Mouse (Mus musculus) limb, embryonic 14.5 days (tissue): ENCODE measurements around the gene Adamtsl1. TPM values are rescaled to one million over a fixed set of nuclear protein-coding genes. Genes with fewer than 3 reads are reported as not detected.

ENCODE experiments used
- ATAC-seq: fragments of 200-750 bp; cut with Nextera tagmentation; 2 replicates; pipeline ENCODE4 v1.8.0; 2017; ENCODE audit warnings: low read depth, moderate number of reproducible peaks, moderate TSS enrichment; ENCODE audit not compliant: low FRiP score
- DNase-seq: peaks from one replicate; pipeline ENCODE4 v3.0.0-alpha.2; 2015; ENCODE audit warnings: low spot score
- H3K27ac ChIP-seq: fragments of 300-500 bp; sonication (generic); replicated peaks from 2 replicates; pipeline ENCODE4 v1.5.1; 2014; ENCODE audit warnings: low read depth, mild to moderate bottlenecking, low read length, moderate library complexity, mixed read lengths
- H3K27me3 ChIP-seq: fragments of 300-500 bp; sonication (generic); 2 replicates; pipeline ENCODE4 v1.6.1; 2014; ENCODE audit warnings: low read length, mixed read lengths; ENCODE audit not compliant: control insufficient read depth, insufficient read depth
- H3K36me3 ChIP-seq: fragments of 300-500 bp; sonication (generic); 2 replicates; pipeline ENCODE4 v1.6.1; 2014; ENCODE audit warnings: mild to moderate bottlenecking, low read length, moderate library complexity, mixed read lengths; ENCODE audit not compliant: control insufficient read depth, insufficient read depth
- H3K4me1 ChIP-seq: fragments of 300-500 bp; sonication (generic); 2 replicates; pipeline ENCODE4 v1.6.1; 2014; ENCODE audit warnings: antibody characterized with exemption, low read length, mixed read lengths; ENCODE audit not compliant: control insufficient read depth, insufficient read depth
- H3K4me2 ChIP-seq: fragments of 300-500 bp; sonication (generic); replicated peaks from 2 replicates; pipeline ENCODE4 v1.6.1; 2014; ENCODE audit warnings: low read depth, mild to moderate bottlenecking, low read length, moderate library complexity; ENCODE audit not compliant: severe bottlenecking
- H3K4me3 ChIP-seq: fragments of 300-500 bp; sonication (generic); replicated peaks from 2 replicates; pipeline ENCODE4 v1.5.1; 2014; ENCODE audit warnings: low read length
- H3K9ac ChIP-seq: fragments of 300-500 bp; sonication (generic); 2 replicates; pipeline ENCODE4 v1.6.1; 2014; ENCODE audit warnings: mild to moderate bottlenecking, low read depth, low read length, moderate library complexity; ENCODE audit not compliant: severe bottlenecking
- H3K9me3 ChIP-seq: fragments of 300-500 bp; sonication (generic); 2 replicates; pipeline ENCODE4 v1.6.1; 2016; ENCODE audit warnings: low read length; ENCODE audit not compliant: control insufficient read depth
- POLR2A ChIP-seq: fragments of 200-500 bp; IDR thresholded peaks from 2 replicates; pipeline ENCODE4 v1.8.0; 2012; ENCODE audit warnings: inconsistent platforms, mild to moderate bottlenecking, moderate library complexity, borderline replicate concordance; ENCODE audit not compliant: insufficient read depth, insufficient read length; ENCODE audit errors: extremely low read depth
- WGBS: fragments of 180-500 bp; shearing (Covaris S2); extraction: QIAGEN DNeasy Blood & Tissue Kit; methylation state at CpG from one replicate; pipeline ENCODE4 v1.1.7; 2014; 5-methylcytosine and 5-hydroxymethylcytosine counted together
- polyA plus RNA-seq, 2 experiments: library from polyadenylated mRNA; depleted of rRNA in 1 of 2; stranded (reverse) in 1 of 2; unstranded in 1 of 2; fragments of >200 nt; fragmentation: Nextera tagmentation in 1 of 2; extraction: Ambion mirVana in 1 of 2; gene quantifications; 2 replicates each; pipeline versions ENCODE4 v1.2.1 to v1.2.3; 2012 to 2014

The Adamtsl1 gene
- polyA plus RNA-seq, 2 experiments, result 22.9 to 47.5 TPM

DNA sequence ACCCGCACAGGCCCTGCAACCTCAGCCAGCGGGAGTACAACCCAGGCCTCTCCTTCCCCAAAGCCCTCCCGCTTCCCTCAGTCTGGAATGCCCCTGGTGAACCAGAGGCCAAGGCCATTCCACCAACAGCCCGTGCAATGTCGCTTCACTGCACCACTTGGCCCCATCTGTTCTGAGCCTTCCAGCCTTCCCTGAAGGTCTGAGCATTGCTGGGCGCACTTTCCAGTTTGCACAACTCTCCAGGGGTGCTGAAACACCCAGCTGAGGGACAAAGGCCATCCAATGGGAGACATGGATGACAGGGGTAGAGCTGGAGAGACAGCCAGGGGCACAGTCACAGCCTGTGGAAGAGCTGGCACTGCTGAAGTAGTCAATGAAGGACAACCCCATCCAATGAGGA, 365.4 kb downstream of the Adamtsl1 start:
- no peak for DNase-seq
- Histone ChIP-seq H3K4me2 (no peak overlapping the region), H3K27ac (no peak overlapping the region), H3K36me3 (no peaks in the 10 kb centered on the region), H3K4me3 (no peak overlapping the region), H3K27me3 (no peaks in the 10 kb centered on the region), H3K9ac (no peak overlapping the region), H3K9me3 (no peaks in the 10 kb centered on the region), H3K4me1 (peaks cover 7% of the 10 kb centered on the region)
- WGBS, result 67% methylated on average over 6 of the region's 6 CpGs
- TF ChIP-seq POLR2A, result no peak
- no peak for ATAC-seq

DNA sequence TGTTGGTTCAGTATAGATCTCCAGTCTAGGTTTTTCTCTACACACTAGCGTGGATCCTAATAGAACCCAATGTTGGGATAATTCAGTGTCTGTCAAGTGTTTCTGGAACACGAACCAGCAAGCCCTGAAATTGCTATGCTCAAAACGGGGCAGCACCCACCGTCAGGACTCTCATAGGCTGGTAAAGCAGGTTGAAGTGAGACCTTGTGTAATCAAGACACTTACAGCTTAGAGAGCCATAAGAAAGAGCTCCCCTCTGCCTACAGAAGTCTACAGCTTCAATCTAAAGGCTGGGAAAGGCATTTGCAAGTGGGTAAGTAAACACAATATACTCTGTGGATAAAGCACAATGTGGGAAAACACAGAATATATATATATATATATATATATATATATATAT, 367.3 kb downstream of the Adamtsl1 start:
- 81% methylated on average over 4 of the region's 4 CpGs for WGBS
- DNase-seq (no peak), ATAC-seq (no peak)
- H3K9ac ChIP-seq, result no peak overlapping the region
- H3K4me2 ChIP-seq, result no peak overlapping the region
- no peaks in the 10 kb centered on the region for H3K36me3 ChIP-seq
- H3K9me3 ChIP-seq, result no peaks in the 10 kb centered on the region
- no peaks in the 10 kb centered on the region for H3K27me3 ChIP-seq
- no peak for TF ChIP-seq POLR2A
- 0 out of 2 replicates have a peak, but pooled peaks cover 3% of the 10 kb centered on the region for H3K4me1 ChIP-seq
- no peak overlapping the region for H3K27ac ChIP-seq
- no peak overlapping the region for H3K4me3 ChIP-seq

DNA sequence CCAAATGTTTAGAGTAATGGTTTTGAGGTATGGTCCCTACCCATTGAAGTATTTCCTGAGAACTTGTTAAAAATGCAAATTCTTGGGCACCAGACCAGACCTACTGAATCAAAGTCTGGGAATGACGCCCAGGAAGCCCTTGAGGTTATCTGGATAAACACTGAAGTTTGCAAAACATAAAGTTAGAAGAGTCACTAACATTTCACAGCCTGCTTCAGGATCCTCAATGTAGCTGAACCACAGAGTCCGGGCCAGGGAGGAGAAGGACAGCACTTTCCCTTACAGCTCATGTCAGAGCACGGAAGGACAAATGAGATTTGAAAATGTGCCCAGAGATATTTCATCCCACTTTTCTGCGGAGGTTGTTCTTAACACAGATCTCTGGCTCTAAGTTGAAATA, 370.1 kb downstream of the Adamtsl1 start:
- WGBS, result 67% methylated on average over 4 of the region's 4 CpGs
- TF ChIP-seq POLR2A, result no peak

DNA sequence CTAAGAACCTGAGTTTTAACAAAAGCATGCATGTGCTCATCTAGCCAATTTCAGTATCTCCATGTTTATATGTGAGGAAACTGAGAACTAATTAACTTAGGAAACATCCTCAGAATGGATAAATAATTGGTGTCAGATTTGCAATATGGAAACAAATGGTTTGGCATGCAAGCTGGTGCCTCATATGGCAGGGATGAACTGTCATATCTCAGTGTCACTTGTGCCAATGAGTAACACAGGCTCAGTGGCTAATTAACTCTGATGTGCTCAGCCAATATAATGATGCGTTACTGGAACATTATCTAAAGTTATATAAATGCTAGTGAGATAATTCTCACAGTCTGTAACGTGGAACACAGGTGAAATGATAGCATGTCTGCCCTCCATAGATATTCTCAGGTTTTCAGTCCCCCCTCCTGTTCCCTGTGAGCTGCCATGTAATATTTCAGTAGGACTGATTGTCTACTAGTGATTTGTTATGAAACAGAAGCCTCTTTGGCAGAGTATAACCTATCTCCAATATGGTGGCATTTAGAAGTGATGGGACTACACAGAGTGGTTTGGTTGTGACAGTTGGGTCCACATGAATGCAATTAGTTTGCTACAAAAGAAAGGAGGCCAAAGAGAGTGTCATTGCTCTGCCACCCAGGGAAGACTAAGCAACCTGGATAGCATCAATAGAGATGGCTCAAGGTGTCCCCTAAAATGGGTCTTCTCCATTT, 376.1 kb downstream of the Adamtsl1 start:
- no peak for ATAC-seq
- Histone ChIP-seq H3K4me1 (no peaks in the 10 kb centered on the region), H3K27me3 (no peaks in the 10 kb centered on the region), H3K4me2 (no peak overlapping the region), H3K9ac (no peak overlapping the region), H3K4me3 (no peak overlapping the region), H3K27ac (no peak overlapping the region), H3K36me3 (no peaks in the 10 kb centered on the region), H3K9me3 (no peaks in the 10 kb centered on the region)
- no peak for TF ChIP-seq POLR2A
- WGBS, result 82% methylated on average over 2 of the region's 2 CpGs
- no peak for DNase-seq

More for the DNA sequence above, 370.1 kb downstream of the Adamtsl1 start:
- 0 out of 2 replicates have a peak, but pooled peaks cover 3% of the 10 kb centered on the region for H3K4me1 ChIP-seq
- no peaks in the 10 kb centered on the region for H3K27me3 ChIP-seq
- no peak overlapping the region for H3K4me3 ChIP-seq
- H3K36me3 ChIP-seq, result no peaks in the 10 kb centered on the region
- no peak overlapping the region for H3K9ac ChIP-seq
- DNase-seq, result peak; percentile 44
- H3K4me2 ChIP-seq, result no peak overlapping the region
- no peak for ATAC-seq
- no peak overlapping the region for H3K27ac ChIP-seq
- no peaks in the 10 kb centered on the region for H3K9me3 ChIP-seq

DNA sequence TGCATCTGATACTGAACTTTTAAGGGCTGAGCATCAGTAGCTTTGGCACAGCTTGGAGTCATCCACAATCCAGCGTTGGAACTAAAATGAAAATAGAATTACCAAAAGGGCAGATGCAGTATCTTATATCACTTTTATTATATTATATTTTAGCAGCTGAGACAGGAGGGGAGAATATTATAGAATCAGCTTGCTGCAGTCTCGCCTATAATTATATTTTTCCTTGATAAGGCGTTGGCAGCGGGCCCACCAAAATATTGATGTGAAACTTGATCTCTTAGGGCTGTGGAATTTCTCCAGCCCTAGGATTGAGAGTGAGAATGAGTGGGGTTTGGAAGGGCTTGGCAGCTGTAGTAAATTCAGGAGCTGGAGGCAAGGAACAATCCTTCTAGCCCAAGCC, 387.3 kb downstream of the Adamtsl1 start:
- 50% methylated on average over 4 of the region's 4 CpGs for WGBS
- DNase-seq (peak; percentile 73), ATAC-seq (no peak)
- Histone ChIP-seq H3K9me3 (no peaks in the 10 kb centered on the region), H3K27ac (no peak overlapping the region), H3K36me3 (no peaks in the 10 kb centered on the region), H3K27me3 (no peaks in the 10 kb centered on the region), H3K4me3 (no peak overlapping the region), H3K9ac (no peak overlapping the region), H3K4me2 (no peak overlapping the region), H3K4me1 (peaks cover 6% of the 10 kb centered on the region; the same call in 1 of the 2 replicates)
- TF ChIP-seq POLR2A, result no peak

DNA sequence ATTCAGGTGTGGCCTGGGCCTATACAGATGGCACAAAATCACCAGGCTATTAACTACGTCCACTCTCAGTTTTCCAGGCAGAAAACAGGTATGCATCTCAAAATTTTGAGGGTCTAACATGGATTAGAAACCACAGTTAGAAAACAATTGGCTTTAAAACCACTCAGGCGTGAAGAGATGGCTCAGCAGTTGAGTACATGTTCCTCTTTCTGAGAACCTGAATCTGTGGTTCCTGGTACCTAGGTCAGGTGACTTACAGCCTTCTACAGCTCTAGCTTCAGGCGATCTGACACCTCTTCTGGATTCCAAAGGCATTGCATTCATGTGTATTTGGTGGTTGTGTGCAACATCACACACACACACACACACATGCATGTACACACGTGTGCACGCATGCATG, 390.2 kb downstream of the Adamtsl1 start:
- no peak overlapping the region for H3K9ac ChIP-seq
- WGBS, result 87% methylated on average over 5 of the region's 5 CpGs
- H3K9me3 ChIP-seq, result no peaks in the 10 kb centered on the region

More for the DNA sequence above, 390.2 kb downstream of the Adamtsl1 start:
- Histone ChIP-seq H3K4me3 (no peak overlapping the region), H3K4me1 (peaks cover 6% of the 10 kb centered on the region; the same call in 1 of the 2 replicates), H3K36me3 (no peaks in the 10 kb centered on the region), H3K4me2 (no peak overlapping the region), H3K27ac (no peak overlapping the region), H3K27me3 (no peaks in the 10 kb centered on the region)
- DNase-seq, result no peak
- TF ChIP-seq POLR2A, result no peak
- no peak for ATAC-seq
